Mouse (Mus musculus) midbrain, embryonic 13.5 days (tissue): Measurements from ENCODE around the gene Snx10. TPM values are rescaled to one million over a fixed set of nuclear protein-coding genes. Genes with fewer than 3 reads are reported as not detected.

Source experiments
- ATAC-seq: fragments of 200-750 bp; cut with Nextera tagmentation; 2 replicates; pipeline ENCODE4 v1.8.0; 2017; ENCODE audit warnings: mild to moderate bottlenecking, moderate TSS enrichment, moderate library complexity
- H3K27ac ChIP-seq: fragments of 300-500 bp; sonication (generic); 2 replicates; pipeline ENCODE4 v1.5.1; 2015; ENCODE audit warnings: inconsistent platforms, mild to moderate bottlenecking, moderate library complexity
- H3K27me3 ChIP-seq: fragments of 300-500 bp; sonication (generic); 2 replicates; pipeline ENCODE4 v1.6.1; 2015; ENCODE audit warnings: mild to moderate bottlenecking, inconsistent platforms
- H3K36me3 ChIP-seq: fragments of 300-500 bp; sonication (generic); 2 replicates; pipeline ENCODE4 v1.6.1; 2015; ENCODE audit warnings: mild to moderate bottlenecking, inconsistent platforms
- H3K4me1 ChIP-seq: fragments of 300-500 bp; sonication (generic); replicated peaks from 2 replicates; pipeline ENCODE4 v1.6.1; 2015; ENCODE audit warnings: inconsistent platforms
- H3K4me2 ChIP-seq: fragments of 300-500 bp; sonication (generic); replicated peaks from 2 replicates; pipeline ENCODE4 v1.6.1; 2015; ENCODE audit warnings: moderate library complexity, mild to moderate bottlenecking, inconsistent platforms
- H3K4me3 ChIP-seq: fragments of 300-500 bp; sonication (generic); replicated peaks from 2 replicates; pipeline ENCODE4 v1.5.1; 2015; ENCODE audit warnings: mild to moderate bottlenecking, inconsistent platforms
- H3K9ac ChIP-seq: fragments of 300-500 bp; sonication (generic); replicated peaks from 2 replicates; pipeline ENCODE4 v1.6.1; 2015; ENCODE audit warnings: mild to moderate bottlenecking, inconsistent platforms
- H3K9me3 ChIP-seq: fragments of 300-500 bp; sonication (generic); 2 replicates; pipeline ENCODE4 v1.6.1; 2016; ENCODE audit warnings: mild to moderate bottlenecking, inconsistent platforms
- WGBS: fragments of 180-500 bp; shearing (Covaris S2); methylation state at CpG from one replicate; pipeline ENCODE4 v1.1.7; 2015; 5-methylcytosine and 5-hydroxymethylcytosine counted together
- polyA plus RNA-seq: library from polyadenylated mRNA; unstranded; fragments of >200 nt; fragmentation: Nextera tagmentation; extraction: Ambion mirVana; gene quantifications from 2 replicates; pipeline ENCODE4 v1.2.1, GENCODE M21; 2015

The Snx10 gene
- polyA plus RNA-seq, 1 experiment from 2014 or later = 49.6 TPM

DNA sequence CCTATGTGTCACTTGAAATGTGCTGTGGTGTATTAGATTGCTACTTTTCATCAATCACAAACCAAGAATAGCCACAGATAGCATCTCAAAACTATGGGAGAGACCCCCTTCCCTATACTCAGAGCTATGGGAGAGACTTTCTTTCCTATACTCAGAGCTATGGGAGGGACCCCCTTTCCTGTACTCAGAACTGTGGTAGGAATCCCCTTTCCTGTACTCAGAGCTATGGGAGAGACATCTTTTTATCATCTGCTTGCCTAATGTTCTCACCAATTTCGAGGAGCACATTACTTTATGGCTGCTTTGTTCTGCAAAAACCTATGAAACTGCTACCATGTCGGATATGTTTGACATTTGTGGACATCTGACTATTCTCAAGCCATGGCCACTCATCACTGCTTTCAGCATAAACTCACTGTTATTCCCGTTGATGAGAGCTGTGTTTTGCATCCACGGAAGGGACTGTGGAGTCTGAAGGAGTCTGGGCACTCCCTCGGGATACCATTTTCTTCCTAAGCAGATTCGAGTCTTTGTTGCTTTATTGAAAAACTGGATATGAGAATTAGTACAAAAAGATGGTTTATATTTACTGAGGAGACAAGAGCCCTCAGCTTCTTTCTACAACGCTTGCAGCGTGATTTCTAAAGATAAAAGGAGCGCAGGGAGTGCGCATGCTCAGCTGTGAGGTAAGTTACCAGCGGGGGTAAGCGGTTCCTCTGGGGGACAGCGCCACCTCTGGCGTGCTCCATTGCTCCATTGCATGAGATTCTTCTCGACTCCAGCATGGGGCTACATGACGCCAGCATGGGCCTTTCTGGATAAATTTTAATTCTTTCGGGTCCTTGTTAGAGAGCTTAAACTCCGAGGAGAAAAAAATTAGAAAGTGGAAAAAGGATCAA is 14.7 kb upstream of the Snx10 start:
- Histone ChIP-seq H3K4me3 (peak overlapping the region; percentile 32), H3K27ac (no peak overlapping the region; the same call in 1 of the 2 replicates), H3K27me3 (no peaks in the 10 kb centered on the region), H3K36me3 (no peaks in the 10 kb centered on the region), H3K4me1 (0 out of 2 replicates have a peak, but pooled peaks cover 8% of the 10 kb centered on the region), H3K9ac (peak overlapping the region; percentile 56), H3K4me2 (peak overlapping the region; percentile 45), H3K9me3 (no peaks in the 10 kb centered on the region)
- WGBS = 27% methylated on average over 18 of the region's 18 CpGs
- ATAC-seq = peak; percentile 65; the same call in 1 of the 2 replicates

DNA sequence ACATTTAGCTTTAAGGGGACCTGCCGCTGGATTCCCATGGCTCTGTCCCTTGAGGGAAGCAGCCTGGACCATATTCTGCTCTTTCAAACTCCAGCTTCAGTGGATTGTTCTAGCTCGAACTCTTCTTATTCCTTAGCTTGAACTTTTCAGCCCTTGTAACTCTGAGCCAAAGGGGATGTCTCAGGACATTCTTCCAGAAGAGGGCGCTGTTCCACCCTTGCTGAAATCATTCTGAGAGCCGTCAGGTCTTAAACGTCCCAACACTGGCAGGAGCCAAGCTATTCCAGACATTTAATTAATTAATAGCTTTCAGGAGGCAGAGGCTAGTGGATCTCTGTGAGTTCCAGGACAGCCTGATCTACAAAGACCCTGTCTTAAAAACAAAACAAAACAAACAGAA is 13.6 kb upstream of the Snx10 start:
- Histone ChIP-seq H3K9ac (no peak overlapping the region), H3K36me3 (no peaks in the 10 kb centered on the region), H3K4me3 (no peak overlapping the region), H3K9me3 (no peaks in the 10 kb centered on the region), H3K4me1 (0 out of 2 replicates have a peak, but pooled peaks cover 8% of the 10 kb centered on the region), H3K27me3 (no peaks in the 10 kb centered on the region), H3K27ac (no peak overlapping the region), H3K4me2 (no peak overlapping the region)
- WGBS = 29% methylated on average over 5 of the region's 5 CpGs
- ATAC-seq = no peak

GRCm38 (mm10) chr6:51510946-51511345 is 12.8 kb upstream of the Snx10 start:
- Histone ChIP-seq H3K27me3 (no peaks in the 10 kb centered on the region), H3K9ac (no peak overlapping the region), H3K27ac (no peak overlapping the region), H3K4me2 (no peak overlapping the region), H3K4me1 (0 out of 2 replicates have a peak, but pooled peaks cover 8% of the 10 kb centered on the region), H3K9me3 (no peaks in the 10 kb centered on the region), H3K4me3 (no peak overlapping the region), H3K36me3 (no peaks in the 10 kb centered on the region)
- WGBS = 56% methylated on average over 1 of the region's 1 CpGs
- ATAC-seq = no peak

- 78% methylated on average over 3 of the region's 3 CpGs for WGBS
- no peak overlapping the region for H3K4me2 ChIP-seq
- no peak overlapping the region for H3K9ac ChIP-seq
- 0 out of 2 replicates have a peak, but pooled peaks cover 4% of the 10 kb centered on the region for H3K4me1 ChIP-seq
- H3K27ac ChIP-seq = no peak overlapping the region
- no peak for ATAC-seq
- H3K27me3 ChIP-seq = no peaks in the 10 kb centered on the region
- no peaks in the 10 kb centered on the region for H3K36me3 ChIP-seq
- no peak overlapping the region for H3K4me3 ChIP-seq
- H3K9me3 ChIP-seq = no peaks in the 10 kb centered on the region
These were observed 10.0 kb upstream of the Snx10 start for GRCm38 (mm10) chr6:51513745-51514144.

DNA sequence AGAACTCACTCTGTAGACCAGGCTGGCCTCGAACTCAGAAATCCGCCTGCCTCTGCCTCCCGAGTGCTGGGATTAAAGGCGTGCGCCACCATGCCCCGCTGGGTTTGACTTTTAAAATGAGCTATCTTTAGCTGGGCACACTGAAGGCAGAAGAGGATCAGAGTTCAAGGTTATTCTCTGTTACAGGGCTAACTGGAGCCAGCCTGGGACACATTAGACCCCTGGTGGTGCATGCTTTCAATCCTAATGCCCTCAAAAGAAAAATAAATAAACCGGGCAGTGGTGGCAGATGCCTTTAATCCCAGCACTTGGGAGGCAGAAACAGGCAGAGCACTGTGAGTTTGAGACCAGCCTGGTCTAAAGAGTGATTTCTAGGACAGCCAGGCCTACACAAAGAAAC is 8.8 kb upstream of the Snx10 start:
- H3K36me3 ChIP-seq = no peaks in the 10 kb centered on the region
- H3K27me3 ChIP-seq = no peaks in the 10 kb centered on the region
- no peaks in the 10 kb centered on the region for H3K9me3 ChIP-seq
- H3K27ac ChIP-seq = no peak overlapping the region
- WGBS = 93% methylated on average over 7 of the region's 7 CpGs
- H3K9ac ChIP-seq = no peak overlapping the region
- no peaks in the 10 kb centered on the region for H3K4me1 ChIP-seq
- no peak overlapping the region for H3K4me3 ChIP-seq
- ATAC-seq = no peak
- H3K4me2 ChIP-seq = no peak overlapping the region

GRCm38 (mm10) chr6:51523310-51523709 is 391 bp upstream of the Snx10 start:
- WGBS = 28% methylated on average over 5 of the region's 5 CpGs
- Histone ChIP-seq H3K9me3 (no peaks in the 10 kb centered on the region), H3K36me3 (no peaks in the 10 kb centered on the region), H3K4me2 (peak overlapping the region; percentile 70), H3K9ac (peak overlapping the region; percentile 89), H3K27me3 (no peaks in the 10 kb centered on the region), H3K4me1 (peaks cover 15% of the 10 kb centered on the region), H3K27ac (no peak overlapping the region), H3K4me3 (peak overlapping the region; percentile 82)
- peak; percentile 31 for ATAC-seq

DNA sequence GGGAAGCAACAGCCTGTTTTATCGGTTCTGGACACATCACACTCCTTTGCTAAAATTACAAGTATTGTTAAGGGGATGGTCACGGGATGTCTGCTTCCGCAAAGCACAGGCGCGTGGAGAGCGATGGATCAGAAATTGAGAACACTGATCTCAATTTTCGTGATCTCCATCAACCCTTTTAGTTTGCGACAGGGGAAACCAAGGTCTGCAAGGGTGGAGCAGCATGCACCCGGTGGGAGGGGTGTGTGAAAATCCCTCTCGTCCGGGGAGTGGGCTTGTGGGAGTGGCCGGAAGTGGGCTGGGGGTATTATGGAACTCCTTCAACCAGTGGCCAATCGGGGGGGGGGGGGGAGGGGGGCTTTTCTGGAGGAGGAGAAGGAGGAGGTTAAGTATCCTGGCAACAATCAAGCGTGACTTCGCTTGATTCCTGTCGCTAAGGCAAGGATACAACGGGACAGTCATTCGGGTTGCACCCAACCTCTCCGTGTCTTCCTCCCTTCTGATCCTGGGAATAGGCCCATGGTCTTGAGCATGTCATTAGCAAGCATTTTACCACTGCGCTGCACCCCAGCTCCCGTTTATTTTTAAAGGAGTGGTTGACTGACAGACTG is 725 bp downstream of the Snx10 start:
- H3K4me2 ChIP-seq = peak overlapping the region; percentile 70
- peak overlapping the region; percentile 89 for H3K9ac ChIP-seq
- H3K4me1 ChIP-seq = peaks cover 24% of the 10 kb centered on the region
- 1% methylated on average over 20 of the region's 21 CpGs for WGBS
- H3K27ac ChIP-seq = peak overlapping the region; percentile 77
- H3K9me3 ChIP-seq = no peaks in the 10 kb centered on the region
- ATAC-seq = peak; percentile 83
- no peaks in the 10 kb centered on the region for H3K27me3 ChIP-seq
- no peaks in the 10 kb centered on the region for H3K36me3 ChIP-seq
- peak overlapping the region; percentile 82 for H3K4me3 ChIP-seq

DNA sequence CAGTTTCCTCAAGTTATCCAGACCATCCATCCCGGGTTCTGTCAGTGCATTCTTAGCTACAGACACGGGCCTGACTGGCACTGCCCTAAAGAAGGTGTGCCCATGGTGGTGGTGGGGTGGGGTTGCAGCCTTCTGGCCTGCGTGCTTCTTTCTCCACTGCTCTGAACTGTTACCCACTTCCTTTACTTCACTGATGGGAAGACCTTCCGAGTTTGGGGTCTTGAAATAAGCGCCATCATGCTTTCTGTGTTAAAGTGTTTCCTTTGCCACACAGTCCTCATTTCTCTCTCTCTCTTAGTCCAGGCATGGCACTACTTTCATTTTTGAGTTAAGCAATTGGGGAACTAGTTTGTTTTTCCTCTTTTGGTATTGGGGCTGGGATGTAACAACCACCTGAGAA is 1.3 kb downstream of the Snx10 start:
- Histone ChIP-seq H3K9ac (peak overlapping the region; percentile 89; the same call in 1 of the 2 replicates), H3K36me3 (no peaks in the 10 kb centered on the region), H3K4me3 (peak overlapping the region; percentile 82), H3K4me1 (peaks cover 27% of the 10 kb centered on the region), H3K27ac (no peak overlapping the region), H3K9me3 (no peaks in the 10 kb centered on the region), H3K4me2 (peak overlapping the region; percentile 70), H3K27me3 (no peaks in the 10 kb centered on the region)
- WGBS = 54% methylated on average over 5 of the region's 5 CpGs
- ATAC-seq = no peak; the same call in 1 of the 2 replicates

GRCm38 (mm10) chr6:51529457-51529856 is 5.8 kb downstream of the Snx10 start:
- Histone ChIP-seq H3K4me1 (peaks cover 27% of the 10 kb centered on the region), H3K27ac (no peak overlapping the region), H3K9me3 (0 out of 2 replicates have a peak, but pooled peaks cover 3% of the 10 kb centered on the region), H3K4me3 (no peak overlapping the region), H3K4me2 (no peak overlapping the region), H3K36me3 (no peaks in the 10 kb centered on the region), H3K27me3 (no peaks in the 10 kb centered on the region), H3K9ac (no peak overlapping the region)
- WGBS = 22% methylated on average over 7 of the region's 7 CpGs
- peak; percentile 17; the same call in 1 of the 2 replicates for ATAC-seq

GRCm38 (mm10) chr6:51533467-51534200 is 9.9 kb downstream of the Snx10 start:
- Histone ChIP-seq H3K9ac (no peak overlapping the region), H3K27me3 (no peaks in the 10 kb centered on the region), H3K27ac (no peak overlapping the region), H3K36me3 (peaks cover 6% of the 10 kb centered on the region; the same call in 1 of the 2 replicates), H3K9me3 (0 out of 2 replicates have a peak, but pooled peaks cover 3% of the 10 kb centered on the region), H3K4me1 (peaks cover 9% of the 10 kb centered on the region), H3K4me3 (no peak overlapping the region), H3K4me2 (no peak overlapping the region)
- no peak for ATAC-seq
- WGBS = 72% methylated on average over 6 of the region's 6 CpGs

DNA sequence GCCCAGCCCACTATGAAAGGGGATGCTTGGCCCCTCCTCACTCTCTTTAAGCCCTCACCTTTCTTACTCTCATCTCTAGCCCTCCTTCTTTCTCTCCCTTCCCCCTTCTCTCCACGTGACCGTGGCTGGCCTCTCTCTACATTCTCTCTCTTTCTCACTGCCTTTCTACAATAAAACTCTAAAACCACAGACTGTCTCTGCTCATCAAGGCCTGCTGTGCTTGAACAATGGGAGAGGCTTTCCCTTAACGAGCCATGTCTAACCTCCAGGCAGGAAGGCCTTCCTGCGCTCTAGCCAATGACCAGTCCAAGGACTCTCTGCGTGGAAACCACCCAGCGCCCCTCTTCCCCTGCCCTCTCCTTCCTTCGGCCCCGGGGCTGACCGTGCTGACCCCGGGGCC is 11.9 kb downstream of the Snx10 start:
- Histone ChIP-seq H3K4me2 (no peak overlapping the region), H3K9ac (no peak overlapping the region), H3K4me1 (no peaks in the 10 kb centered on the region), H3K27me3 (no peaks in the 10 kb centered on the region), H3K36me3 (peaks cover 12% of the 10 kb centered on the region), H3K9me3 (peaks cover 8% of the 10 kb centered on the region; the same call in 1 of the 2 replicates), H3K4me3 (no peak overlapping the region), H3K27ac (no peak overlapping the region)
- no peak for ATAC-seq
- 73% methylated on average over 10 of the region's 10 CpGs for WGBS
